Mouse (Mus musculus) kidney, embryonic 15.5 days (tissue): ENCODE measurements around the gene Pop7. TPM values are rescaled to one million over a fixed set of nuclear protein-coding genes. Genes with fewer than 3 reads are reported as not detected.

Experiments
- ATAC-seq: fragments of 200-750 bp; cut with Nextera tagmentation; replicated peaks from 2 replicates; pipeline ENCODE4 v1.8.0; 2017; ENCODE audit warnings: moderate TSS enrichment; ENCODE audit not compliant: low FRiP score
- H3K27ac ChIP-seq: fragments of 300-500 bp; sonication (generic); 2 replicates; pipeline ENCODE4 v1.5.1; 2015; ENCODE audit warnings: mild to moderate bottlenecking, inconsistent platforms
- H3K27me3 ChIP-seq: fragments of 300-500 bp; sonication (generic); 2 replicates; pipeline ENCODE4 v1.6.1; 2015; ENCODE audit warnings: inconsistent platforms
- H3K36me3 ChIP-seq: fragments of 300-500 bp; sonication (generic); 2 replicates; pipeline ENCODE4 v1.6.1; 2015; ENCODE audit warnings: inconsistent platforms
- H3K4me1 ChIP-seq: fragments of 300-500 bp; sonication (generic); 2 replicates; pipeline ENCODE4 v1.6.1; 2015; ENCODE audit warnings: inconsistent platforms
- H3K4me2 ChIP-seq: fragments of 300-500 bp; sonication (generic); 2 replicates; pipeline ENCODE4 v1.6.1; 2015; ENCODE audit warnings: moderate library complexity, mild to moderate bottlenecking, inconsistent platforms
- H3K4me3 ChIP-seq: fragments of 300-500 bp; sonication (generic); replicated peaks from 2 replicates; pipeline ENCODE4 v1.5.1; 2015; ENCODE audit warnings: mild to moderate bottlenecking, inconsistent platforms
- H3K9ac ChIP-seq: fragments of 300-500 bp; sonication (generic); 2 replicates; pipeline ENCODE4 v1.6.1; 2015; ENCODE audit warnings: mild to moderate bottlenecking, inconsistent platforms
- H3K9me3 ChIP-seq: fragments of 300-500 bp; sonication (generic); replicated peaks from 2 replicates; pipeline ENCODE4 v1.6.1; 2016; ENCODE audit warnings: inconsistent platforms
- WGBS: fragments of 180-500 bp; shearing (Covaris S2); methylation state at CpG from one replicate; pipeline ENCODE4 v1.1.7; 2015; ENCODE audit warnings: mixed read lengths; 5-methylcytosine and 5-hydroxymethylcytosine counted together
- polyA plus RNA-seq: library from polyadenylated mRNA; unstranded; fragments of >200 nt; fragmentation: Nextera tagmentation; extraction: Ambion mirVana; gene quantifications from 2 replicates; pipeline ENCODE4 v1.2.1, GENCODE M21; 2015

Gene Pop7
- polyA plus RNA-seq, 1 experiment from 2014 or later = 55.9 TPM

DNA sequence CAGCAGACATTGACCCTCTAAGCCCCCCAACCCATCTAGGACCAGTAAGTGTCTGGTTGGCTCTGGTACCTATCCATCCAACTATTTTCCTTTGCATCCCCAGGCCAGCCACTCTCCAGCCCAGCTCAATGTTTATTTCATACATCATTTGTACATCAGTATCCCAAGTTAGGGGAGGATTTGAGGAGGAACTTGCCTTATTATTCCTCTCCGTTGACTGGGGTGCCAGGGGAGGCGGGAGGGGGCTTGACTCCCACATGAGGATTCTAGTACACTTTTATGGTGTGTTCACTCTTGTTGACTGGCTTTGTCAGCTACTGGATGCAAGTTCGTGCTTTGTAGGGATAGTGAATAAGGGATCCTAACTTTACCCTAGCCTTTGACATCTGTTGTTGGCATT, 9.4 kb upstream of the Pop7 start:
- ATAC-seq = no peak
- WGBS = 50% methylated on average over 3 of the region's 3 CpGs
- H3K4me2 ChIP-seq = peak overlapping the region; percentile 80
- no peaks in the 10 kb centered on the region for H3K27me3 ChIP-seq
- peak overlapping the region; percentile 95; the same call in 1 of the 2 replicates for H3K9ac ChIP-seq
- H3K36me3 ChIP-seq = peaks cover 7% of the 10 kb centered on the region; the same call in 1 of the 2 replicates
- peak overlapping the region; percentile 85 for H3K4me3 ChIP-seq
- H3K4me1 ChIP-seq = peaks cover 56% of the 10 kb centered on the region
- no peaks in the 10 kb centered on the region for H3K9me3 ChIP-seq
- H3K27ac ChIP-seq = no peak overlapping the region

DNA sequence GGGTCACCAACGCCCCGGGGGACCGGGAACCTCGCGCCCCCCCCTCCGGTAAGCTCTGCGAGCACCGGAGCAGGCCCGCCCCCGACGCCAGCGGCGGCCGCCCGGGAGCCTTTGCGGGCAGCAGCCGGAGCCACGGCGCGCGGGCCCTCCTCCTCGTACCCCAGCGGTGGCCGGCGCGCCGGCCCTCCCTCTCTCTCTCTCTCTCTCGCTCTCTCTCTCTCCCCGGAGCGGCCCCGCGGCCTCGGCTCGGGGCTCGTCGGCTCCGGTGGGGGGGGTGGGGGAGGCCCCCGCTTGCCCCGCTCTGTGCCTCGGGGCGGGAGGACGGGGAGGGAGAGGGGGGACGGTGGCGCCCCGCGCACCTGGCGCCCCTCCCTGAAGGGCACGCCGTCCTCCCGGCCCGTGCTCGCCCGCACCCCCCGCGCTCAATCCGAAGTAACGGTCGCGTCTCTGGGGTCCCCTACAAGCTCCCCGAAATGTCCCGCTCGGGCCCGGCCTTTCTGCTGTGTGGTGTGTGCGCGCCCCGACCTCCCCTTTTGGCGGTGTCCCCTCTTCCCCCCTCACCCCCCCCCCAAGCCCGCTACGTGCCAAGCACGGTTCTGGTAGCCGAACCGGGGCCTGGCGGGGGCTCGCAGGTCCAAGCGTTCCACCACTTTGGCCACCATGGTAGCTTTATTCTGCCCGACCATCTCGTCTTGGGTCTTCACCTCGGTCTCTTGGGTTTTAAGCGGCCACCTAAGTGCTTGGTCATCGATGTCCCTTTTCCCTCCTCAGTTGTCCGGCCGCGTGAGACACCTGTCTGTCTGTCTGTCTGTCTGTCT, 8.5 kb upstream of the Pop7 start:
- ATAC-seq = peak; percentile 40
- no peaks in the 10 kb centered on the region for H3K27me3 ChIP-seq
- peak overlapping the region; percentile 95 for H3K9ac ChIP-seq
- H3K36me3 ChIP-seq = peaks cover 7% of the 10 kb centered on the region; the same call in 1 of the 2 replicates
- peak overlapping the region; percentile 84 for H3K27ac ChIP-seq
- H3K4me3 ChIP-seq = peak overlapping the region; percentile 85
- no peaks in the 10 kb centered on the region for H3K9me3 ChIP-seq
- H3K4me1 ChIP-seq = peaks cover 48% of the 10 kb centered on the region
- WGBS = under 1% methylated on average over 41 of the region's 83 CpGs
- H3K4me2 ChIP-seq = peak overlapping the region; percentile 80

DNA sequence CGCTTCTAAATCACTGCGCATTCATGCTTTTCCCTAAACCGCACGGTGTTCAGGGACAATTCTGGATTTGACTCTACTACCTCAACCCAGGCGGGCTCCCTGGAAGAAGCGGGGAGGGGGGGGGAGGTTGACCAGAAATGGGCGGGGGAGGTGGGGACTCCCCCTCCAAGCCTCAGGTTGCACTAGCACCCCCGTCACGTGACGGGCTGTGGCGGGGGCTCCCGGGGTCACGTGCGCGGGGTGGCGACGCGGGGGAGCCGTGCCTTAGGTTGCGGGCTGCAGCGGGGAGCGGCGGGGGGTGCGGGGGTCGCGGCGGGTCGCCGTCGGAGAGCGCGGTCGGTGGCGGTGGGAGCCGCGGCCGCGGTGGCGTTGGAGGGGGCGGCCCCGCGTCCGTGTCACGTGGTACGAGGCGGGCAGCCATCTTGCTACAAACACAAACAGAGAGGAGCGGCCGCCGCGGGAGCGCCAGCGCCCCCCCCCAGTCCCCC, 7.7 kb upstream of the Pop7 start:
- Histone ChIP-seq H3K27me3 (no peaks in the 10 kb centered on the region), H3K9me3 (no peaks in the 10 kb centered on the region), H3K27ac (peak overlapping the region; percentile 84), H3K36me3 (peaks cover 7% of the 10 kb centered on the region; the same call in 1 of the 2 replicates), H3K4me2 (peak overlapping the region; percentile 80), H3K9ac (peak overlapping the region; percentile 95), H3K4me1 (peaks cover 44% of the 10 kb centered on the region), H3K4me3 (peak overlapping the region; percentile 85)
- WGBS = 3% methylated on average over 33 of the region's 52 CpGs
- ATAC-seq = peak; percentile 60

DNA sequence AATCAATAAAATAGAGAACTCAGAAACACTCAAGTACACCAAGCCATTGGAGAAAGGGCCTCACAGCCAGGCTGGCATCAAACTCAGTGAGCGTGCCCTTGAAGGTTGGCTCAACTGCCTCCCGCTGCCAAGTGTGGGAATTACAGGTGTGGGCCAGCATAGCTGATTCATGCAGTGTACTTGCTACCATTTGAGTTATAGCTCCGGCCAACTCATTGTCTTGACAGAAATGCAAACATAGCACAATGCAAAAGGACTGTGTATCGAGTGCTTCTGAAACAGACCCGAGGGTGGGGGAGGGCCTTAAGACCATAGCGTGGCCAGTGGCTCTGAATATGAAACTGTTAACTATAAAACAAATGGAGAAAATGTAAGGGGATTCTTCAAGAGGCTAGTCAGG, 1.7 kb upstream of the Pop7 start:
- no peak overlapping the region for H3K9ac ChIP-seq
- H3K36me3 ChIP-seq = peaks cover 15% of the 10 kb centered on the region
- H3K9me3 ChIP-seq = no peaks in the 10 kb centered on the region
- H3K27ac ChIP-seq = no peak overlapping the region
- no peak for ATAC-seq
- no peak overlapping the region for H3K4me2 ChIP-seq
- H3K27me3 ChIP-seq = no peaks in the 10 kb centered on the region
- 78% methylated on average over 6 of the region's 6 CpGs for WGBS
- H3K4me3 ChIP-seq = no peak overlapping the region
- H3K4me1 ChIP-seq = peaks cover 17% of the 10 kb centered on the region

DNA sequence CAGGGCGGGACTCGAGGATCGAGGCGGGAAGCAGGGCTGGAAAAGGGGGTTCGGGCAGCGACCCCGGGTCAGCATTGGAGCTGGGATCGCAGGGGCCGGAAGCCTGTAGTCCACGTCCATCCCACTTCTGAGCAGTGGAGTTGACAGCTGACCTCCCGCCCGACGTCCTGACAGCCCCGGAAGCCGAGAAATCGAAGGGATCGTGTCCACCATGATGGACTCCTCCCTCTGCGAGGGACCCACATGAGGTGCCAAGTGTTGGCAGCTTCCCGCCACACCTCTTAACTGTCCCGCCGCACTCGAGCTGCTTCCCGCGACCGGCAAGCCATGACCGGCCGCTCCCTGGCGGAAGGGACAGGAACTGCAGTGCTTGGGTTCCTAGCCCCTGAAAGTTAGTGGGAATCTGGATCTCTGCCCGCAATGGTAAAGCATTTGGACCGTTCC, 371 bp upstream of the Pop7 start:
- peak; percentile 89 for ATAC-seq
- Histone ChIP-seq H3K9ac (peak overlapping the region; percentile 56), H3K27me3 (no peaks in the 10 kb centered on the region), H3K4me2 (peak overlapping the region; percentile 76), H3K27ac (peak overlapping the region; percentile 100), H3K36me3 (peaks cover 15% of the 10 kb centered on the region), H3K4me1 (peaks cover 17% of the 10 kb centered on the region), H3K4me3 (peak overlapping the region; percentile 86), H3K9me3 (no peaks in the 10 kb centered on the region)
- under 1% methylated on average over 30 of the region's 30 CpGs for WGBS

DNA sequence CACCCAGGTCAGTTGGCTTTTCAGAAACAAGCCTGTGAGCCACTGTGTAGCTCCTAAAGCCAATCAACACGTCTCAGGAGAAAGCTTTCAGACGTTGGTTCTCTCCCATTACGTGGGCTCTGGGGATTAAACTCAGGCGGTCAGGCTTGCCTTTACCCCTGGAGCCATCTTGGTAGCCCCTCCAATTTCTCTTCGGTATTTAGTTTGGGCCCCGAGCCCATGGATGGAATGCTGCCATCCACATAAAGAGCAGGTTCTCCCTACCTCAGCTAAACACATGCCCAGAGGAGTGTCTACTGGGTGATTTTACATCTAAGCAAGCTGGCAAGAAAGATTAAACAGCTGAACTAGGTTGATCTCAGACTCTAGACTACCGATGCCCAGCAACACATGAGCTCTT, 2.1 kb downstream of the Pop7 start:
- ATAC-seq = no peak
- Histone ChIP-seq H3K9me3 (no peaks in the 10 kb centered on the region), H3K4me1 (peaks cover 17% of the 10 kb centered on the region), H3K27ac (no peak overlapping the region), H3K27me3 (no peaks in the 10 kb centered on the region), H3K36me3 (peaks cover 15% of the 10 kb centered on the region), H3K9ac (no peak overlapping the region), H3K4me2 (no peak overlapping the region), H3K4me3 (no peak overlapping the region)
- WGBS = 90% methylated on average over 7 of the region's 7 CpGs

DNA sequence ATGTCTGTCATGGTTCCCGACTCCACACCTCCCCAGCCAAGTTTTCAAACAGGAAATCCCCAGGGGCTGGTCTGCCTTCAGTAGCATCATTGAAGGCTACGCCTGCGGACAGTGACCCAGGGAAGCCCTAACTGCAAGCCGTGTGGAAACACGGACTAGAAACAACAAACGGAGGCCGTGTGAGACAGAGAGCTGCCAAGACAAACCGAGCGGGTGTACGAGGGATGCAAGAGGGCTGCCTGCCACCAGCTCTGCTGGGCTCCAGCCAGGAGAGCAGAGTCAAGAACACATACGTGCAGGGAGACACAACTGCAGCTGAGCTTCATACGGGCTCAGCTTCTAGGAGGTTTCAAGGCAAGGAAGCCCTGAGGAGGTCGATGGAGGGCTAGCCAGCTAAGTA, 8.5 kb downstream of the Pop7 start:
- no peak for ATAC-seq
- H3K9ac ChIP-seq = no peak overlapping the region

DNA sequence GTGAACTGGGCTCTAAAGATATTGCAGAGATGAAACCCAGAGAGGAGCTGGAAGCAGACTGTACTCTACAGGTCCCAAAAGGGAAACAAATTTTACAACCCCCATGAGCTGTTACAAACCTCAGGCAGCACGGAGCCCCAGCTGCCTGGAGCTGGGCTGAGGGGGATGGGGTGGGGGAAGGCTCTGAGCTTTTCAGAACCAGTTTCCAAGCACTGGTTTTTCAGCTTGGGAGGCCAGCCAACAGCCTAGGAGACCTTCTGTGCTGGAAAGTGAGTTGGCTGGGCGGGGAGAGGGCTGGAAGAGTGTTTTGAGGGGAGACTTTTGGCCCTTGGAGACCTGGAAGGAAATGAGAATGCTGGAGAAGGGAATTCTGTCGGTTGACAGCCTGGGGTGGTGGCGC, 10.8 kb downstream of the Pop7 start:
- no peaks in the 10 kb centered on the region for H3K36me3 ChIP-seq
- WGBS = 46% methylated on average over 4 of the region's 4 CpGs
- no peak overlapping the region for H3K9ac ChIP-seq
- no peak overlapping the region for H3K4me2 ChIP-seq
- no peaks in the 10 kb centered on the region for H3K9me3 ChIP-seq
- H3K4me1 ChIP-seq = 0 out of 2 replicates have a peak, but pooled peaks cover 3% of the 10 kb centered on the region
- no peak overlapping the region for H3K4me3 ChIP-seq
- H3K27me3 ChIP-seq = peaks cover 7% of the 10 kb centered on the region
- no peak overlapping the region for H3K27ac ChIP-seq
- no peak for ATAC-seq

More for the DNA sequence above, 8.5 kb downstream of the Pop7 start:
- Histone ChIP-seq H3K9me3 (no peaks in the 10 kb centered on the region), H3K4me3 (no peak overlapping the region), H3K4me2 (no peak overlapping the region), H3K27ac (no peak overlapping the region), H3K4me1 (0 out of 2 replicates have a peak, but pooled peaks cover 3% of the 10 kb centered on the region), H3K27me3 (no peaks in the 10 kb centered on the region), H3K36me3 (no peaks in the 10 kb centered on the region)
- 50% methylated on average over 13 of the region's 13 CpGs for WGBS

DNA sequence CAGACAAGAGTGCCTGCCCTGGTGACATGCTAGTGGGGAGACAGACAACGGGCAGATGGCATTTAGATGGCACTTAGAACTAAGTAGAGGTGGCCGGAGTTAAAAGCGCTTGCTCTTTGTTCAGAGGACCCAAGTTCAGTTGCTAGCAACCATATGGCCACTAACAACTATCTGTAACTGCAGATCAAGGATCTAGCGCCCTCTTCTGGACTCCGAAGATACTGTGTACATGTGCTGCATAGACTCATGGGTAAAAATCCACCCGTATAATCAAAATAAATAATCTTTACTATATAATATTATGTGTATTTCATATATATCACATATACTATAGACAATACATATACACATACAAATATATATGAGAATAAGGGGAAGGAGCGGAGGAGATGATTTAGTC, 14.7 kb downstream of the Pop7 start:
- Histone ChIP-seq H3K36me3 (no peaks in the 10 kb centered on the region), H3K4me3 (no peak overlapping the region), H3K27ac (no peak overlapping the region), H3K27me3 (peaks cover 36% of the 10 kb centered on the region), H3K9ac (no peak overlapping the region), H3K4me2 (no peak overlapping the region), H3K4me1 (peaks cover 24% of the 10 kb centered on the region), H3K9me3 (no peaks in the 10 kb centered on the region)
- no peak for ATAC-seq
- 84% methylated on average over 7 of the region's 7 CpGs for WGBS

DNA sequence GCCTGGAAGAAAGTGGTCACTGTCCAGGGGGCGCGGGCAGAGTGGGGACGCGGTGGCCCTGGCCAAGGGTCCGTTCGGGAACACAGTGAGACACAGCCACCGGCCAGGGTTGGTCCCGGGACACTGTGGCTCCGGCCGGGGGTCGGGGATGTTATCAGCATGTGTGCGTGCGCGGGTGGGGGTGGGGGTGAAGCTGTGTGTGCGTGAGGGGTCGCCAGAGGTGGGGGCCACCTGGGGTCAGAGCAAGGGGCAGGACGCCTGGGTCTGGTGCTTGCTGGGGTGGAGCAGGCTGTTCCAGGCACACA, 16.5 kb downstream of the Pop7 start:
- Histone ChIP-seq H3K36me3 (no peaks in the 10 kb centered on the region), H3K27ac (no peak overlapping the region)
- WGBS = 3% methylated on average over 17 of the region's 17 CpGs

DNA sequence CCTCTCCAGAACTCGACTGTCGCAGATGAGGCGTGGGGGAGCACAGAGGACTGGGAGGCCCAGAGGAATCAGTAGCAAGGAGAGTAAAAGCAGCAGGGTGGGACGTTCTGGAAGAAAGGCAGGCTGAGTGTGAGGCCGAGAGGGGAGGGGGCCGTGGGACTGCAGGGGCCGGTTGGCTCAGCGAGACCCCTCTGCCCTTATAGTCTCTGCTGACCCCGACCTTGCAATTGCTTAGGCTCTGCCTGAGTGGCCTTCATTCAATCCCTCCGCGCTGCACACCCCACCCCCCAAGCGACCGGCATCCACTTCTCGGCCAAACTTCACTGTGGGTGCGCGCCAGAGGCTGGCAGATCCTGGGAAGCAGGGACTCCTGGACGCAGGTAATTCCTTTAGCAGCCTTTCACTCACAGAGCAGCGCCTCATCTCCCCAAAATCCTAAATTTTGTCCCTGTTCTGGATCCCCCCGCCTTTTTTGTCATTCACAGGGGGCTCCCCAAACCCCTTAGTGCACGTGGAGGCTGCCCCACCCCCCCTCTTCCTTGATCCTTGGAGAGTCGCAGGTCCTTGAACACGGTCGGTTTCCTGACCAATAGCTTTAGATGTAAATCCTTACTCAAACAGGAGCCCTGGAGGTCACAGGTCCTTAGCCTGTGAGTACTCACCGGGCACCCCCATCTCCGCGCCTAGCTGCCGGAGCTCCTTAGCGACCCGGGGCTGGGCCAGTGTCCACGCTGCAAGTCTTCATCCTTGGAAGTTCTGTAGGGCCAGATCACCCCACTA, 17.1 kb downstream of the Pop7 start:
- 10% methylated on average over 30 of the region's 30 CpGs for WGBS
- Histone ChIP-seq H3K9ac (peak overlapping the region; percentile 5; the same call in 1 of the 2 replicates), H3K4me2 (peak overlapping the region; percentile 59), H3K9me3 (no peaks in the 10 kb centered on the region), H3K36me3 (no peaks in the 10 kb centered on the region), H3K27me3 (peaks cover 36% of the 10 kb centered on the region), H3K4me1 (peaks cover 26% of the 10 kb centered on the region), H3K4me3 (peak overlapping the region; percentile 35), H3K27ac (no peak overlapping the region)
- no peak for ATAC-seq

More for the DNA sequence above, 16.5 kb downstream of the Pop7 start:
- Histone ChIP-seq H3K9me3 (no peaks in the 10 kb centered on the region), H3K4me2 (peak overlapping the region; percentile 59), H3K4me3 (peak overlapping the region; percentile 35), H3K4me1 (peaks cover 26% of the 10 kb centered on the region), H3K27me3 (peaks cover 36% of the 10 kb centered on the region), H3K9ac (peak overlapping the region; percentile 5; the same call in 1 of the 2 replicates)
- no peak for ATAC-seq

DNA sequence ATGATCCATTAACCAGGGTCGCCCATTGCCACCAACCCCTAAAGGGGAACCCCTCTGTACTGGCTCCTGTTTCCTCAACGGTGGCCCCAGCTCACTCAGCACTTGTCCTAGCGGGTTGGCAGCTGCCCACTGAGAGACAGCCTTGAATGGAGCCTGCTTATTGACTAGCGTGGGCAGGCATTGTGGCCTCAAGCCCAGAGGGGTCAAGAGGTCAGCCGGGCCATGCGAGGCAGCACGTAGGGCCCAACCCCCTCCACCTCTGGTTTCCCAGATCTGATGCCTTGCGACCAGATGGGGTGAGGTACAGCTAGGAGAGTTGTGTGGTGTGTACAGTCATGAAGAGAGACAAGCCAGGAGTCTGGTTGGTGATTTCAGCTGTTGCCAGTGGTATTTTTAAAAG, 20.4 kb downstream of the Pop7 start:
- H3K4me3 ChIP-seq = no peak overlapping the region
- H3K27ac ChIP-seq = no peak overlapping the region
- H3K9ac ChIP-seq = no peak overlapping the region
- H3K9me3 ChIP-seq = no peaks in the 10 kb centered on the region
- 0 out of 2 replicates have a peak, but pooled peaks have one; percentile 15 for ATAC-seq
- no peaks in the 10 kb centered on the region for H3K36me3 ChIP-seq
- H3K4me2 ChIP-seq = no peak overlapping the region
- H3K27me3 ChIP-seq = peaks cover 32% of the 10 kb centered on the region
- WGBS = 37% methylated on average over 8 of the region's 8 CpGs
- H3K4me1 ChIP-seq = peaks cover 26% of the 10 kb centered on the region
